Mouse (Mus musculus): ENCODE results near the gene Cmip.

Gene Cmip

DNA sequence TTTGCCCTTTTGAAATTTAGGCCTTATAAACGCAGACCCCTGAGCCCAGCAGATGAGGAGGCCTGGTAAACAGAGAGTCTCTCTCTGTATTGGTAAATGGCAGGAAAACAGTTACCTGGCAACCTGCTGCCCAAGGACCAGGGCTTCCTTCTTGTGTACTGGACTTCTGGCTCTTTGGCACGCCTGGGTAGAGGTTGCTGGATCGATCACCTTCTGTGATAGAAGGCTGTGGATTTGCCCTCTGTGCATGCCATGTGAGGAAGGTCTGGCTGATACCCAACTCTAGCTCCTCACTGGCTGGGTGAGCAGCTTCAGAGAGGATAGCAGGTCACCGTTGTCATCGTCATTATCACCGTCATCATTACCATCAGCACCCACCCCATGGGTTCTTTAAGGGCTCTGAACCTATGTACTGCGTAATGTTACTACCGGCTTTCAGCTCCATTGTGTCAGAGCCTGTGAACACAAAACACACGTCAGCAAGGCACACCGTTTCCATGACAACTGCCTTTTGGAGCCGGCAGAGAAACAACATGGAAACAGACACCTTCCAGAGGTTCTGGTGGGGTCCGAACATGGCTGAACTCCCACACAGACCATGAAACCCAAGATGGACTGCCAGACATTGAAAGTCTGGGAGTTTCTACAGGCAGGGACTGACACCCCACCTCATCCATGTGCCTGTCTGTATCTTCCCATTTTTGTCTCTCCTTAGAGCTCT, 98.4 kb downstream of the Cmip start:
- no peak for DNase-seq

DNA sequence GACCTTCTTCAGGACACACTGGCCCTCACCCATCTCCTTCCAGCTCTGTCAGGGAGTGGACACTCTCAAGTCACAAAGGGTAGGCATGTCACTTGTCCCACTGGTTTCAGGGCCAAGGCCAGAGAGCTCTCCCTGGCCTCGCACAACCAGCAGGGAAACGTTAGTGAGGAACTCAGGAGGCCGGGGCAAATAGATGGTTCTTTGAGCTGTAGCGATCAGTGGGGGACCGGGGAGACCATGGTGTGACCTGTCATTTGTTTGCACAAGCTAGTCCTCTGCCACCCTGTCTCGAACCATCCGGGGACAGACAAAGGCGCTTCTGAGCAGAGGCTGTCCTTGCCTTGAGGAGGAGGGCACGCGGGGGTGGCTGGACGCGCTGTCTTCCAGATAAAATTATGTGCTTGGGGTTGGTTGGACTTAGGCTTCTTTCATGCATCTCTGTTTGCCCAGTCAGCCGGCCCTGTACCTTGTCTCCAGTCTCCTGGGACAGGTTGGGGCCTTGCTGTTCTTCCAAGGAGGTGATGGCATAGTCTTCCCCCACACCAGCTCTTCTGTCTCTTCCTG, 99.3 kb downstream of the Cmip start:
- no peak for DNase-seq

DNA sequence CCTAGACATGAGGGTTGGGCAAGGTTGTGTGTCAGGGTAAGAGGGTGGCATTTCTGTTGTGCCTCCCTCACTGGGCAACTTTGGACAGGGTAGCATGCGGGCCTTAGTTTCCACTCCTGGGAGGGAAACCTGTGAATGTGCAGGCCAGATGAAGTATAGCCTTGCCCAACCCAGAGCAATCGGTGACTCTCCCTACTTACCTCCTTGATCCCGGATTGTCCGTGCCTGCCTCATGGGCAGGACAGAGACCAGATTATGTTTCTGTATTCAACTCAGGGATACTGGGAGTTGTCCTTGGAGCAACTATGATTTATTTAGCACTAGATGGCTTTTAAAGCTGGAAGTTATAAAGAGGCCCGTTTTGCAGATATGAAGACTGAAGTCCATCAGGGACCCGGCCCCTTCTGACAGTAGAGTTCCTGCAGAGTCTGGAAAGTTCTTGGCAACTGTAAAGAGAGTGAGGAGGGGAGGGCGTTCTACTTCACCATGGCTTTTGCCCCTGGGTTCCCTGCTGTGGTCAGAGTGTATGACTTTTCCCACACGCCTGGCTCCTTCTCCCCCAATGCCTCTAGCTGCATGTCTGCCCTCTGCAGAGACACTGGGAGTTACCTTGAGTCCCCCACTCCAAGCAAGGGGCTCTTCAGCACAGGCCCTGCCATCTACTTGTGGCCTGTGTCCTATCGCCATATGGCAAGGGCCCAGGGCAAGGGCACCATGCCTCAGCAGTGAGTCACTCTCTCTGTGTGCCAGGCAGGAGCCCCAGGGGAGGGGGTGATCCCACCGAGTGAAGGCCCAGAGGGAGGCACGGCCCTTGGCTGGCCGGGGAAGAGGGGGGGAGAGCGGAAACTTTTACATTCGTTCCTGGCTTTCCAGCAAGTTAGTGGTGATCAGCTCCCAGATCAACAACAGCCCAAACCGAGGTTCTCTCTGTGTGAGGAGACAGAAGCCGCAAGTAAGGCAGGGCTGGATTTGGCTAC, 100.9 kb downstream of the Cmip start:
- no peak for DNase-seq

DNA sequence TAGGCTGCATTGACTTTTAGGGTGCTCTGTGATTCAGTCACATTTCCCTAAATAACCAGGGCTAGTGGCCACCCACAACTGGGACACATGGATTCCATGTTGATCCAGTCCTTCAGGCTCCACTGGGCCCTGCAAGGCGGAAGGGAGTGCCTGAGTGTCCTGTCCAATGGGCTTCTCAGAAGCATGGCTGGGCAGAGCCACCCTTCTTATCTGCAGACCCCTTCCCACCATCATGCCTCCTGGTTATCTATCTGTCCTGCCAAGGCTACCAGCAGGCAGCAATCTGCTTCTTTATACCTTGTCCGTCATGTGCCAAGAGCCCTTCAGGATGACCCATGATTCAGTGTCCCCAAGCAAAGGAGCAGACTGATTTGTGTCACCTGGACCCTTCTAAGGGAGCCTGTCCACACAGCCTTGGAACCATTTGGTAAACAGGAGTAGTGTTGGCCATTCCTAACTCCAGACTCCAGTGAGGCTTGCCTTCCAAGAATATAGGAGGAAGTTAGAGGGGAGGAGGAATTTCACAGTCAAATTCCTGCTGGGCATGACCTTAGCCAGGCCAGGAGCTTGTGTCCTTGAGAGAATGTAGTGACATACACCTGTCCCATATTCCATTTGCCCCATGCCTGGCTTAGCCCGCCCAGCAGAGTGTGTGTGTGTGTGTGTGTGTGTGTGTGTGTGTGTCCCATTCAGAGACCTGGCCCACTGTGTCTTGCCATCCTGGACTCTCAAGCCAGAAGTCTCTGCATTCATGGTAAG, 103.5 kb downstream of the Cmip start:
- DNase-seq = no peak

DNA sequence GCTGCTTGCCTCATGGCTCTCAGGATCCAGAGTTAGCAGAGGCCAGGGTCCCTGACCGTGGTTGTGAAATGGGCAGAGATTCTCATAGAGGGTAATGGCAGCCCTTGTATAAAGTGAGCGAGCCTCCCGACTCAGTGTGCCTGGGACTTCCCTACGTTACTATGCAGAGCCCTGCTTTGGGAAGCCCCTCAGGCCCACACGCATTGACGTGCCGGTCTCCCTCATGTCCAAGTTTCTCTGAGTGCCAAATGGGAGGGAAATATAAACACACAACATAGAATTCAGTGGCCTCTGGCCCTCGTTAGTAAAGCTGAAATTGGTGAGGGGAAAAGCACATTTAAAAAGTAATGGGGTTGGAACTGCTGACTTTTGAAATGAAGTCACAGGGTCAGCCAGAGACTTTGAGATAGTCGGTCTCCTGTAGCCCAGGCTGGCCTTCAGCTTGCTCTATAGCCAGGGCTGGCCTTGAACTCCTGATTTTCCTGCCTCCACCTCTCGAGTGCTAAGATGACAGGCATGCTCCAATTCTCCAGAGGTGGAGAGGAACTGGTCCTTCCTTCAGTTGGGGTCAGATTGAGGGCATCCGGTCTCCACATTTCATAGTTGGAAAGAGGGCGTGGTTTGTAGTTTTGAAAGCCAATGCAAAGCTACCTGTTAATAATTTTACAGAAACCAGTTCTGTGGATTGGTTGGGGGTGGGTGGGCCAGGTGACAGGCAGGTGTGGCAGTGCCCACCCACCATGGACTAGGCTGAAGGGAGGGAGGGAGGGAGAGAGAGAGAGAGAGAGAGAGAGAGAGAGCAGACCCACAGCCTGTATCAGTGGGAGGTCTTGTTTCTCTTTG, 105.0 kb downstream of the Cmip start:
- DNase-seq = no peak

DNA sequence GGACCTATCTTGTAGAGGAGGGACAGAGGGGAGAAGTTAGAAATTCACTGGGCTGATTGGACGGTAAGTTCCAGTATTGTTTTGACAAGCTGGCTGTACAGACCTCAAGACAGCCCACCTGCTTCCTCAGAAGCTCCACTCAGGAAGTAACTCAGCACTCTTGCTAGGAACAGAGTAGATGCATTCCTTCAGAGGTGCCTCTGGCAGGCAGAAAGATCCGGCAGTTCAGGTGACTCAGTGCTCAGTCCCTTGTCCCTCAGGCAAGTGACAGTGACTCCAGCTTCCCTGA, 105.5 kb downstream of the Cmip start:
- no peak for DNase-seq

DNA sequence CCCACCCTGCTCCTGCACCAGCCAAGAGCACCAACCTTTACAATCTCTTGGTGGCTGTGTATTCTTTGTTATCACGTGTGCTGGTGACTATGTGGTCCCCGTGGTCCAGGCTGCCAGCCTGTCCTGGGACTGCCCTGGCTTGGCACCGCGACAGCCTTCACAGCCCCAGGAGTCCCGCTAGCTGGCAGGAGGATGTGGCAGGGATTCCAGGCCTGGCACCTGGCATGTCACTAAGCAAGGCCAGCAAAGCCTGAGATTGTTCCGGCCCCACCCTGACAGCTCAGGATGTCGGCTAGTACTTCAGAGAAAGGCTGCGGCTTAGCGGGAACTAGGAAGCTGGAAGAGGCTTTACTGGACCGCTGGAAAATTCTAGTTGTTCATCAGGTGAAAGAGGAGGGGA, 106.4 kb downstream of the Cmip start:
- DNase-seq = peak; percentile 89 to 92

DNA sequence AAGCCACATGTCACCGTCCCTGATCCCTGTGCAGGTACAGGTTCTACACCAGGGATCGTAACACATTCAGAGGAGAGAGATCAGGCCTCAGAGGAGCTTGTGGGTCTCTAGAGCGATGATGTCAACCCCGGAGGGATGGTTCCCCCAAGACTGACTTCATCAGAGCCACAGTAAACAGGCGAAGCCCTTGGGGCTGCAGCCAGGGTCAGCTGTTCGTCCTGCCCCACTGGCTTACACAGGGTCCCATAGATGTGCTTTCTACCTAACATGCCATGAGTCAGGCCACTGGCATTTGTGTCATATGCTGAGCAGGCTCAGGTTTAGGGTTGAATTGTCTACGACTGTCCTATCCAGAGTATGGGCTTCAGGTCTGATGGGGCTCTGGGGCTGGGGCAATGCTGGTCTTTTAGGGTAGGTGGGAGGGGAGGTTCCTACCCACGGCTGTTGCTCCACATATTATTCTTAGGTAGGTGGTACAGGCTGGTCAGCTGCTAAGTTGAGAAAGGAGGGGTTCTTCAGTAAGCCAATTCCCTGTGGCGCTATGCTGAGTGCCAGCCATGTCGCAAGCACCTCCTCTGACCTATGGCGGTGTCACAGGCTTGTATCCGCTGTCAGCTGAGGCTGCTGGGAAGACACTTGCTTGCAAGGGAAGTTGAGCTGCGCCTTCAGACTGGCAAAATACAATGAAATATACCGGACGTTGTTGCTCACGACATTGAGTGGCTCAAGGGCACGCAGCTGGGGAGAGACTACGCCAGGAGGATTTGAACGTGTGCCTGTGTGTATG, 107.7 kb downstream of the Cmip start:
- DNase-seq = no peak

DNA sequence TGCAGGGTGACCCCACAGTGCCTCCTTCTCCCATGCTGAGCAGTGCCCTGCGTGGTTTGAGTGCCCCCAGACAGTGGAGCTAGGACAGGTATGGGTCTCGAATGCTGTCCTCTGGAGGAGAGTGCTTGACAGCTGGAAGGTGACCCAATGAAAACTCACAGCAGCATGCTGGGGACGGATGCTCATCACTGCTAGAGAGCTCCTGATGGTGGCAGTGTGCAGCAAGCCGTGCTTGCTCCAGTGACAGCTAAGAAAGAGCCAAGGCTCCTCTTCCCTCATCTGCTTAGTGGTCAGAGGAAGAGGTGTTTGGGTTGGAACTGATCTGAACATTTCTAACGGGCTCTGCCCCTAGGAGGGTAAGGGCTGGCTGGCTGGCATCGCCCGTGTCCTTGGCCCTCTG, 109.6 kb downstream of the Cmip start:
- peak; percentile 49 to 55 for DNase-seq

DNA sequence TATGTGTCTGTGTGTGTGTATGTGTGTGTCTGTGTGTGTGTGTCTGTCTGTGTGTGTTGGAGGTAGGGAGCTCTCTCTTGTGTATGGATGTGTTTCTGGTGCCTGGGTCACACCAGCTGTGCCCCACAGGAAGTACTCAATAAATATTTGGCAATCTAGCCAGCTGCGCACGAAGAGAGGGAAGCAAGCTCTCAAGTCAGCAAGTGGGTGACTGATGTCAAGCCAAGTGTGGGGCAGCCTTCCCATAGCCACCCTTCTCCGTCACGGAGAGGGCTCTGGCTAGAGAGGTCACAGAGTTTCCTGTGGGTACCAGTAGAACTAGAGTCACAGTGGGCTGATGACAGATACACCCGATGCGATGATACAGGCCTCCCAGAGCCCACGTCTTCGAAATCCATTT, 110.6 kb downstream of the Cmip start:
- DNase-seq = no peak

DNA sequence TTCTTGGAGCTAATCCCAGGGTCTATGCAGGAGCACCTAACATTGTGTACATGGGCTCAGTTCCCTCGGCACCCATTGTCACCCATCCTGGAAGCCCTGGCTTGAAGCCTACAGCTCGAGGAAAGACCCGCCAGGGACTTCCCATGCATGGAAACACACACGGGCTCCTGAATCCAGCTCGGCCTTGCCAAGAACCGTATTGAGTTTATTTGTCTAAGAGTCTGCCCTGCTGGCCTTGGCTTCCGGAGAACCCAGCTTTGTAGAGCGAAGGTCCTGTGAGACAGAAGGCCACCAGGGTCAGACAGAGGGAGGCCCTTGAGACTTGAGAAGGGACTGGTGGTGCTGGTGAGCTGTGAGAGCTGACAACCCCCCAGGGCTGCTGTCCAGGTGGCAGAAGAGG, 111.9 kb downstream of the Cmip start:
- no peak for DNase-seq

DNA sequence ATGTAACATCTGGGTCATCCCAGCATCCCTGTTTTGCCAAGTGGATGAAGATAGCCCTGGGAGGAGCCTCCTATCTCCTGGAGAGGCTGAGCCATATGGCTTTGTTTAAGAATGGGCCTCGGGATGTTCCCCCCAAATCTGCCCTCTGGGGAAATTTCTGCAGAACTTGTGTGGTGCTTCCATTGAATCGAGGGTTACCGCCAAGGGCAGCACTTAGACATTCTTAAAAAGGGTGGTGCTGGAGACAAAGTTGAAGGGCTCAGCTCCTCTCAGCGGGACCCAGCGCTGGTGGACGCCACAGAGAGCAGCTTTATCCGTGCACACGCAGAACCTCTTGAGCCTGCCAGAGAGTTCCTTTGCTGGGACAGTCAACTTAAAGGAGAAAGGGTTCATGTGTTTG, 113.1 kb downstream of the Cmip start:
- no peak for DNase-seq

DNA sequence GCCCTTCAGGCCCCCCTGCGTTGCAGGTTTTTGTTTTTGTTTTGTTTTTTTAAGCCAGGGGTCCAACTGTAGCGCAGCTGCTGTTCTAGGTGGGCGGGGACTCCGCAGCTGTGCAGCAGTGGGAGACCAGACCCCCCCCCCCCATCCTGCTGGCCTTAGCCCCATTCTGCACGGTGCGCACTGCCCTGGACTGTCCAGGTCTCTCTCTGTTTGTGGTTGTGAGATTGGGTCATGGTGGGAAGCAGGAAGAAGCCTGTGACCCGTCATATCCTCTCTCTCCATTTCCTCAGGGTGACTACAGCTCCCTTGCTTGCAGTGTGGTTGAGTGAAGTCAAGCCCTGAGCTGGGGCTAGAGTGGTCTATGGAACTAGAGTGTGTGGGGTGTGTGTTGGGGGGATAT, 114.3 kb downstream of the Cmip start:
- no peak for DNase-seq

DNA sequence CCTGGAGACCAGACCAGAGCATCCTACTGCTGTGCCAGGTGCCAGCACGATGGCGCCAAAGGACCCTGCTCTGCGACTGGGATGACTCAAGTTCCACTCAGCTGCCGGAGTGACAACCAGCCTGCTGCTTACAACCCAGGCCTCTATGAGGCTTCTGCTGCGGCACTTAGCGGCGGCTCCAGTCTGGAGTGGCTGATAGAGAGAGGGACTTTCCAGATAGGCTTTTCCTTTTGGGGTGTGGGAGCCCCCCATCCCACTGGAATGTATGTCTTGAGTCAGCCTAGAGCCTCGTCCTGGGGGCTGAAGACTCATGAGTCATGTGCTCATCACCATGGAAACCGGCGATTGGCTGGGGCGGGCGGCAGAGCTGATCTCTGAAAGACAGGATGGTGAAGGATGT, 115.2 kb downstream of the Cmip start:
- DNase-seq = peak in 1 of 2 experiments; percentile 42

DNA sequence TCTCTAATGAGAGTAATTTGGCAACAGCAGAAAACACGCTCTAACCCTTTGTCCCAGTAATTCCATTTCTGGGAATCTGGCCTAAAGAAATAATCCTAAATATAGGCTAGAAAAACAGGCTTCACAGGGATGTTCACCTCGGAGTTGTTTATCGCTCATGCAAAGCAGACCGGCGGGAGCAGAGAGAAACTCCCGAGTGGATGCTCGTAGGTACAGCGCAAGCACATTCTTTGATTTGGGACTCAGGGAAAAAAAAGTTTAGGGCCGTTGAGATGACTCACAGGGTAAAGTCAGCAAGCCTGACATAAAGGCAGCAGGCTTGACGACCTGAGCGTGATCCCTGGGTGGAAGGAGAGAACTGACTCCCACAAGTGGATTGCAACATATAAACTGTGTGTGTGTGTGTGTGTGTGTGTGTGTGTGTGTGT, 116.2 kb downstream of the Cmip start:
- no peak for DNase-seq

DNA sequence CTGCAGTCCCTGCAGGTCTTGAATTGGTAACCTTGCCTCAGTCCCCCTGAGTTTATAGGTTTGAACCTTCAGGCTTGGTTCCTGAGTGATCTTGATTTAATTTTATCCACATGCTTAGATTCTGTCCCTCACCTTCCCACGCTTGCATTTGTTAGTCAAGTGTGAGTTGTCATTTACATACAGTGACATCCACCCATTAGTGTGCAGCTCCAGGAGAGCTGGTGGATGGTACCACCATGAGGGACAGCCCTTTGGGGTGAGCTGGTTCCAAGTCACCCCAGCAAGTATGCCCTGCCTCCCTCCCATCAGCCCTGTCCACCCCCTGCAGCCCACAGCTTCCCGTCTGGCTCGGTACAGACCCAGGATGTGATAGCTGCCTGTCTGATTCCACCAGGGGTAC, 117.2 kb downstream of the Cmip start:
- no peak for DNase-seq

DNA sequence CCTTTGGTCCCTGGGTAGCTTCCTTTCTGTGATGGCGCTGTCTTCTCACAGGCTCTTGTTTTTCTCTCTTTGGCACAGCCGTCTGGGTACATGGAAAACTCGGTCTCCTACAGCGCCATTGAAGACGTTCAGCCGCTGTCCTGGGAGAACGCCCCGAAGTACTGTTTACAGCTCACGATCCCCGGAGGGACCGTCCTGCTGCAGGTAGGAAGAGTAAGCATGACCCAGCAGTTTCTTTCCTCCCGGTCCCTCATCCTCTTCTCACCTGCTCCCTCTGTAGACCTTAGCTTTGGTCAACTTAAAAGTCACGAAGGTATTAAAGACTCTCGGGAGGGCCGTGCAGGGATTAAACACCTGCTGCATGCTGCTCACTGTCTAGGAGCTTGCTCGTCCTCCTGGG, 120.1 kb downstream of the Cmip start:
- DNase-seq = no peak

DNA sequence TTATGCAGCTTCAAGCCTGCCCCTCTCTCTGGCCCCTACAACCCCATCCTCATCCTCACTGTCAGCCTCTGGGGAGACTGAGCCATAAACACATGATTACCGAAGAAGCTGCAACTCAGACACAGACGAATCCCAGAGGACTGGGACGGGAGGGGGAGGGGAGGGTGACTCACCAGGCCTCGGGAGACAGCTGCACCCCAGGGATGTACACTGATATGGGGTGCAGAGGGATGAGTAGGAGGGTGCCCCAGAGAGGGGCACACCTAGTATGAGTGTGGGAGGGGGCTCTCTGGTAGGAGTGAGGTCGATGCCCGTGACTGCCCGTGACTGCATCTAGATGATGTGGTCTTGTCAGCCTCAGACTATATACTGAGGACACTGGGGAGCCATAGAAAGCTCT, 121.8 kb downstream of the Cmip start:
- DNase-seq = no peak

DNA sequence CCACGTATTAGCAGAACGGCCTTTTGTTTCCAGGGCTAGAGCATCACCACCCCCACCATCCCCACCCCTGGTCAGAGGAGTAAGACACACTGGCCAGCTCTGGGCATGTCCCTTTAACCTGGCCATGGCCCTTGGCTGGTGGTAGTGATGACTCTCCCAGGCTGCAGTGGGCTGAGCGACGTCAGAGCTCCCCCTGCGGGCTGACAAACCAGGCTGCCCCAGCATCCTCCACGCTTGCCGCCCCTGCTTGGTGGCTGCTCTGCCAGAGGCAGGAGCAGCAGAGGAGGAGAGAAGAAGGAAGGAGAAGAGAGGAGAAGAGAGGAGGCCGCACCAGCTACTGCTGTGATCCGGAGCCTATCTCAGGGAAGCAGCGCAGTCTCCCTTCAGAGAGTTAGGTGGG, 122.3 kb downstream of the Cmip start:
- DNase-seq = peak; percentile 54 to 61

DNA sequence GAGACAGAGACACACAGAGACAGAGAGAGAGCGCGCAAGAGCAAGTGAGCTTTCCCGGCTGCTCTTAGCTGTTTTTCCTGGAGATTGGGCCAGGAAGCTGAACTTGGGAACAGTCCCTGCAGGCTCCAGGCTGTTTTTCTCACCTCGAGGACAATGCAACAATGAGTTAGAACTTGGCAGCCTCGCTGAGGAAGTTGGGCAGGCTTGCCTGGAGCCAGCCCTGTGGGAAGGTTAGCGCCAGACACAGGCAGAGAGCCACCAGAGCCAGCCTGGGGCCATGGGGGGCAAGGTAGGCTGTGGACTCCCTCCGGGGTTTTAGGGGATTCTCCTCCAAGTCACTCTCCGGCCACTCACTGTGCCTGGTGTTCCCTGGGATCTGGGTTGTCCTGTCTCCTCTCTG, 123.9 kb downstream of the Cmip start:
- DNase-seq = peak in 1 of 2 experiments; percentile 59

DNA sequence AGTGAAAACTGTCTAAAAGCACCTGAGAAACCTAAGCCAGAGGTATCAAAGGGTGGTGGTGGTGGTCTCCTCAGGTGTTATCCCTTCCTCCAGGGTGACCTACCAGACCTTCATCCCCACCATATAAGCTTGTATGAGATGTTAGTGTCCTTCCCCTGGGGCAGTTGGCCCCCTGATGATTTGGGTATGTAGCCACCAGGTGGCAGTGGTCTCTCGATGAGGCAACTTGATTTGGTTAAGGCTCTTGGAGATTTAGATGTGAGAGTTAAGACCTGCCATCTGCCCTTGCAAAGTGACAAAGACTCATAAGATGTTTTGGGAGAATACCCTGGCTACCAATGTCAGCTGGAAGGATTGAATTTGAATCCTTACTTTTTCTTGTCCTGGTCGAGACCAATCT, 129.3 kb downstream of the Cmip start:
- DNase-seq = peak in 1 of 2 experiments; percentile 51

Data from cerebellum, postnatal 14 days (tissue).